Mouse (Mus musculus) liver, embryonic 16.5 days (tissue): Measurements from ENCODE around the gene Hebp2. TPM values are rescaled to one million over a fixed set of nuclear protein-coding genes. Genes with fewer than 3 reads are reported as not detected.
"Not testable (repeated sequence)": the region's sequence is repeated elsewhere in the genome, so short reads cannot be mapped to it uniquely, and the experiment has no call there.

ENCODE experiments used
- ATAC-seq: fragments of 200-750 bp; cut with Nextera tagmentation; 2 replicates; pipeline ENCODE4 v1.8.0; 2017; ENCODE audit warnings: low read depth, mild to moderate bottlenecking, moderate number of reproducible peaks, moderate library complexity
- H3K27ac ChIP-seq: fragments of 300-500 bp; sonication (generic); 2 replicates; pipeline ENCODE4 v1.5.1; 2014; ENCODE audit warnings: mild to moderate bottlenecking, low read length
- H3K27me3 ChIP-seq: fragments of 300-500 bp; sonication (generic); 2 replicates; pipeline ENCODE4 v1.6.1; 2014; ENCODE audit warnings: low read depth, low read length, mixed read lengths; ENCODE audit not compliant: control insufficient read depth, insufficient read depth
- H3K36me3 ChIP-seq: fragments of 300-500 bp; sonication (generic); 2 replicates; pipeline ENCODE4 v1.6.1; 2014; ENCODE audit warnings: mild to moderate bottlenecking; ENCODE audit not compliant: control insufficient read depth, insufficient read depth
- H3K4me1 ChIP-seq: fragments of 300-500 bp; sonication (generic); 2 replicates; pipeline ENCODE4 v1.6.1; 2014; ENCODE audit warnings: low read depth, low read length, mixed read lengths; ENCODE audit not compliant: control insufficient read depth
- H3K4me2 ChIP-seq: fragments of 300-500 bp; sonication (generic); 2 replicates; pipeline ENCODE4 v1.6.1; 2014; ENCODE audit warnings: low read depth, low read length, mixed read lengths
- H3K4me3 ChIP-seq: fragments of 300-500 bp; sonication (generic); 2 replicates; pipeline ENCODE4 v1.5.1; 2014; ENCODE audit warnings: low read depth, mild to moderate bottlenecking, low read length
- H3K9ac ChIP-seq: fragments of 300-500 bp; sonication (generic); 2 replicates; pipeline ENCODE4 v1.6.1; 2014; ENCODE audit warnings: low read depth, low read length
- H3K9me3 ChIP-seq: fragments of 300-500 bp; sonication (generic); replicated peaks from 2 replicates; pipeline ENCODE4 v1.6.1; 2016; ENCODE audit warnings: low read length; ENCODE audit not compliant: control insufficient read depth
- WGBS: fragments of 180-500 bp; shearing (Covaris S2); extraction: QIAGEN DNeasy Blood & Tissue Kit; methylation state at CpG from one replicate; pipeline ENCODE4 v1.1.7; 2014; ENCODE audit not compliant: insufficient replicate concordance; 5-methylcytosine and 5-hydroxymethylcytosine counted together
- polyA plus RNA-seq: library from polyadenylated mRNA; unstranded; fragments of >200 nt; fragmentation: Nextera tagmentation; extraction: Ambion mirVana; gene quantifications from 2 replicates; pipeline ENCODE4 v1.2.1, GENCODE M21; 2015

Gene Hebp2
- 1.3 and 1.6 TPM in 2 replicates for polyA plus RNA-seq

DNA sequence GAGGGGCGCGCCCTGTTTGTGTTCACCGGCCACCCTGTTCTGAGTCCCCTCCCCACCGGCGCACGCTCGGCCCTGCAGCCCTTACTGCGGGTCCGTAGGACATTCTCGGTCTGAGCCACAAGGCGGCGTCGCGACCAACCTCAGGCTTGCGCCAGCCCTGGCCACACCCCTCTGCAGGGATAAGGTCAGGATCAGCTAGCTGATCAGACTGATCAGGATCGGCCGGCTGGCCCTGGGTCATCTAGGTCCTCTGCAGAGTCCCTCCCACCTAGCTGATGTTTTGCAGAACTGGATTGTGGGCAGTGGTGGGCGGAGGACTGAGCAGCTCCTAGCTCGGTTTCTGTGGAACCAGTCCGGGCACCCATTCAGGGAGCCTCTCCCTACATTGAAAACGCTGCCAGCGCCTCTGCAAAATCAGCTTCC, at the start of gene Hebp2:
Gene Hebp2 (minus strand): TSS at position 264 of the 423 bp plus-strand sequence.
- H3K4me2 ChIP-seq: peak within 1 kb of the TSS; percentile 65
- no peaks in the 10 kb centered on the region for H3K27me3 ChIP-seq
- no peaks in the 10 kb centered on the region for H3K4me1 ChIP-seq
- peak within 1 kb of the TSS; percentile 51 for H3K4me3 ChIP-seq
- under 1% methylated on average over 22 of the region's 22 CpGs for WGBS
- H3K36me3 ChIP-seq: no peaks in the 10 kb centered on the region
- ATAC-seq: peak; percentile 90
- no peak within 1 kb of the TSS for H3K27ac ChIP-seq
- no peaks in the 10 kb centered on the region for H3K9me3 ChIP-seq
- peak within 1 kb of the TSS; percentile 34 for H3K9ac ChIP-seq

DNA sequence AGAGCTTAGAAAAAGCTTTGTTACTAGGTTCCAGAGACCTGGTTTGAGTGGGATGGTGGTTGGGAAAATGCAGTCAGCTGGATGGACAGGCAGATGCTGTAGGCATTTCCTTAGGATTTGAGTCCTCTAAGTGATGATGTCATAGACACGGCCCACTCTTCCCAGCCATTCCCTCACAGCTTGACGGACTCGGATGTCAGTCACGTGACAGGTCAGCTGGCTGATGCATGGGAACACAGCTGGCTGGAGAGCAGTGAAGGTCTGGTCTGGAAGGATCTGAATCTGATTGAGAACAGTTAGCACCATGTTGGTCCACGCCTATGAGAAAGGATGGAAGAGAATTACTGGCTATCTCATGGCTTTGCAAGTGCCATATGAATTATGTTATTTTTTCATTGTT, 43.6 kb upstream of the Hebp2 start:
- Histone ChIP-seq H3K4me2 (no peak overlapping the region), H3K9me3 (no peaks in the 10 kb centered on the region), H3K9ac (no peak overlapping the region), H3K4me3 (no peak overlapping the region), H3K27me3 (no peaks in the 10 kb centered on the region), H3K36me3 (no peaks in the 10 kb centered on the region), H3K27ac (no peak overlapping the region), H3K4me1 (no peaks in the 10 kb centered on the region)
- 68% methylated on average over 5 of the region's 5 CpGs for whole genome bisulfite sequencing
- no peak for ATAC-seq

DNA sequence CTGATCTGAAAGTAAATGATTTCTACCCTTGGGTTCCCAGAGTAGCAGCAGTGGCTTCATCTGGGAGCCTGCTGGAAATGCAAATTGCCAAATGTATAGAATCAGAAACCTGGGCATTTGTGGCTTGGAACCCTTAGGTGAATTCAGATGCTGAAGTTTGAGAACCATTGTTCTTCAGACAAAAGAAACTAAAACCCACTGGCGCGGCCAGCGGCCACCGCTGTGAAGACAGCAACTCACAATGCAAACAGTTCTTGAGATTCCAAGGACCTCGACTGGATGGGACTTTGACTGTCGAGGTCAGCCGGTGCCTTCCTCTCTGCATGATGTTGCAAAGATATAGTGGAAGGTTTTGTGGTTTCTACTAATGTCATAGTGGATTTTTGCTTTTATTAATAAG, 38.3 kb upstream of the Hebp2 start:
- Histone ChIP-seq H3K4me2 (no peak overlapping the region), H3K9me3 (no peaks in the 10 kb centered on the region), H3K9ac (no peak overlapping the region), H3K27ac (no peak overlapping the region), H3K4me1 (no peaks in the 10 kb centered on the region), H3K27me3 (no peaks in the 10 kb centered on the region), H3K36me3 (no peaks in the 10 kb centered on the region), H3K4me3 (no peak overlapping the region)
- WGBS: 44% methylated on average over 7 of the region's 7 CpGs
- no peak for ATAC-seq

DNA sequence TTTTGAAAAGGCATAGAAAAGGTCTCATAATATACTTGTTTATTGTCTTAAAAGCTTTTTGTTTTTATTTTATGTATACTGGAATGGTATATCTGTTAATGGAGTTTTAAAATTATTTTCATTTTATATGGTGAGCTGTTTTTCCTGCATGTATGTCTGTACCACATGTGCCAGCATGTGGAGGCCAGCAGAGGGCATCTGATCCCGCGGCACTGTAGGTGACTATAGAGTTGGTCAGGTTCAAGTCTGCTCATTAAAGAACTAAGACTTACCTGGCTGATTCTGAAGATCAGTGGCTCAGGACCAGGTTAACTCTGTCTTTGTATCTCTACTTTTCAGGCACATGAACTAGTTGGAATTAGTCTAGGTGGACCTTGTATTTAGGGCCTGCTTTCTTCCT, 26.7 kb upstream of the Hebp2 start:
- no peaks in the 10 kb centered on the region for H3K4me1 ChIP-seq
- no peak overlapping the region for H3K27ac ChIP-seq
- WGBS: 61% methylated on average over 2 of the region's 2 CpGs

DNA sequence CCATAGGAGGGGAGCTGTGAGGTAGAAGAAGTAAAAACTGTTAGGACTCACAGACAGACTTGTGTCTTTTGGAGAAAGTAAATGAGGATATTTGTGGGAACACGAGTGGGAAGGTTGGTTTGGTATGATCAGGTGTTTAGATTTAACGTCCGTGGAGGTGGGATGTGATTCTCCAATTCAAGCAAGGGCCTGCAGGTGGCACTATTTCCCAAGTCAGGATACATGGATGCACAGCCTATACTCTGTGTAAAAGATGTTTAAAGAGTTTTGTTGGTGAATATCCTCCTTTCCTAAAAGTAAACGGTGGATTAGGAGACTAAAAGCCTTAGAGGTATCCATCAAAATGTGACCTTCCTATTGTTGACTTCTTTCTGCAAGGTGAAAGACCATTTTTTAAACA, 17.1 kb upstream of the Hebp2 start:
- H3K4me1 ChIP-seq: no peaks in the 10 kb centered on the region
- H3K36me3 ChIP-seq: no peaks in the 10 kb centered on the region
- H3K9me3 ChIP-seq: no peaks in the 10 kb centered on the region
- H3K9ac ChIP-seq: no peak overlapping the region
- no peaks in the 10 kb centered on the region for H3K27me3 ChIP-seq
- ATAC-seq: no peak
- H3K27ac ChIP-seq: no peak overlapping the region
- H3K4me2 ChIP-seq: no peak overlapping the region
- 3% methylated on average over 4 of the region's 4 CpGs for WGBS
- no peak overlapping the region for H3K4me3 ChIP-seq

More for the DNA sequence above, 26.7 kb upstream of the Hebp2 start:
- H3K36me3 ChIP-seq: no peaks in the 10 kb centered on the region
- H3K9ac ChIP-seq: no peak overlapping the region
- H3K4me2 ChIP-seq: no peak overlapping the region
- no peaks in the 10 kb centered on the region for H3K9me3 ChIP-seq
- H3K27me3 ChIP-seq: no peaks in the 10 kb centered on the region
- H3K4me3 ChIP-seq: no peak overlapping the region
- no peak for ATAC-seq

DNA sequence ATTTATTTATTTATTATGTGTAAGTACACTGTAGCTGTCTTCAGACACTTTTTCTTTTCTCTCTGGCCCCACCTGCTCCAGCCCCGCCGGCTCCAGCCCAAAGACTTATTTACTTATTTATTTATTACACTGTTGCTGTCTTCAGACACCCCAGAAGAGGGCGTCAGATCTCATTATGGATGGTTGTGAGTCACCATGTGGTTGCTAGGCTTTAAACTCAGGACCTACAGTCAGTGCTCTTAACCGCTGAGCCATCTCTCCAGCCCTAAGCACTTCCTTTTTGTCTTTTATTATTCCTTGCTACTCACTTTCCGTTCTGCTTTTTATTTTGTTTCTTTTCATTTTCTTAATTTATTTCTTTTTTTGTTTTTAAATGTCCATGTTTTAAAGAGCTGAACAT, 15.6 kb upstream of the Hebp2 start:
- no peaks in the 10 kb centered on the region for H3K27me3 ChIP-seq
- no peaks in the 10 kb centered on the region for H3K36me3 ChIP-seq
- no peak for ATAC-seq
- H3K27ac ChIP-seq: no peak overlapping the region
- H3K4me2 ChIP-seq: no peak overlapping the region
- H3K4me1 ChIP-seq: no peaks in the 10 kb centered on the region
- H3K9me3 ChIP-seq: no peaks in the 10 kb centered on the region
- no peak overlapping the region for H3K4me3 ChIP-seq
- H3K9ac ChIP-seq: no peak overlapping the region
- 36% methylated on average over 5 of the region's 5 CpGs for WGBS

DNA sequence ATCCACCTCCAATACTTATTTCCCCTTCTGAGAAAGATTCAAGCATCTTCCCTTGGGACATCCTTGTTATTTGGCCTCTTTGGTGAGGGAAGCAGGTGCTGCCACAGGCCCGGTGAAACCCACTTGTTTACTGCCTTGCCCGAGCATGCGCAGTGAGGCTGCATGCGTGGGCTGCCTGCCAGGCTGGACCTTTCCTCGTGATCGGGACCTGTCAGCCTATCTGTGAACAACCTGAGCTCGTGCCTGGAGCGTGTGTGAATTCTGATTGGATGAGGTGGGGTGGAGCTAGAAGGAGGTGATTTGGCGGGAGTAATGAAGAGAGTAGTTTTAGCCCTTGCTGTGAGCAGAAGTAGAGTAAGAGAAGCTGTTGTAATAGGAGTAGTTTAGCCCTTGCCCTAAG, 13.2 kb upstream of the Hebp2 start:
- H3K27ac ChIP-seq, H3K4me3 ChIP-seq, H3K9ac ChIP-seq, H3K4me1 ChIP-seq, H3K36me3 ChIP-seq, H3K9me3 ChIP-seq, ATAC-seq, H3K4me2 ChIP-seq, H3K27me3 ChIP-seq: not testable (repeated sequence)
- 69% methylated on average over 9 of the region's 9 CpGs for WGBS

DNA sequence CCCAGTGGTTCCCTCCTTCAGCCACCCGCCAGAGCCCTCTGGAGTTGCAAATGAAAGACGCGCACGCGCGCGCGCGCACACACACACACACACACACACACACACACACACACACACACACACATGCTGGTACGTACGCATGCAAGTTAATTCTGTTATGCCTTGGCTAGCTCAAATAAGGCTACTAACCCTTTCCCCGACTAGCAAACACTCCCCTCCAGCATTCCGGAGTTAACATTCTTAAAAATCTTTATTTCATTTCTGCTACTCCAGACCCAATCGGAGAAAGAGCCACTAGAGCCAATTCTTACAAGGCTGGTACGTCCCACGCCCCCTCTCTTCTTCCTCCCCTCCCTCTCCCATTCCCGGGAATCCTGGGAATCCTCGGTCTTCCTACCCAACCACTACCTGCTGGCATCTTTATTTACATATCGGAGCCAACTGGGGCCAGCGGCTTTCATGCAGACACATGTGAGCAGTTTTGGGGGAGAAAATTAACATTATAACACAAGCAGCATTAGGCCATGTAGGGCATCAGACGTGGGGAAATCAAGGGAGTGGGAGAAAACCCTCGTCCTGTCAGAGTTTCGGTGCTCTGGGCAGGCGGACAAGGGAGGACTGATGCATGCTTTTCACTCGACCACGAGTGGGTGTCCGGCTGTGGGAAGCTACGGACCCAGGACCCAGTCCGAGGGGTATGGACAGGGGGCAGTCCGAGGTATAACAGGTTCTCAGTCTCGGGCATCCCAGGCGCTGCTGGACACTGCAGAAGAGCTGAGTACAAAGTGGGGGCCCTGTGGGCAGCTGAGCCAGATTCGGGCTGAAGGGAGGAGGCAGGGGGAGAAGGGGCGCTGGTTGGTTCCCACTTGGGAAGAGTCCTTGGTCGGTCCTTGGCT, 3.7 kb upstream of the Hebp2 start:
- Histone ChIP-seq H3K27ac (no peak overlapping the region), H3K9me3 (no peaks in the 10 kb centered on the region), H3K9ac (no peak overlapping the region), H3K36me3 (no peaks in the 10 kb centered on the region), H3K27me3 (no peaks in the 10 kb centered on the region), H3K4me3 (peak overlapping the region; percentile 27; the same call in 1 of the 2 replicates), H3K4me1 (no peaks in the 10 kb centered on the region), H3K4me2 (peak overlapping the region; percentile 45)
- 8% methylated on average over 35 of the region's 35 CpGs for WGBS
- no peak for ATAC-seq

DNA sequence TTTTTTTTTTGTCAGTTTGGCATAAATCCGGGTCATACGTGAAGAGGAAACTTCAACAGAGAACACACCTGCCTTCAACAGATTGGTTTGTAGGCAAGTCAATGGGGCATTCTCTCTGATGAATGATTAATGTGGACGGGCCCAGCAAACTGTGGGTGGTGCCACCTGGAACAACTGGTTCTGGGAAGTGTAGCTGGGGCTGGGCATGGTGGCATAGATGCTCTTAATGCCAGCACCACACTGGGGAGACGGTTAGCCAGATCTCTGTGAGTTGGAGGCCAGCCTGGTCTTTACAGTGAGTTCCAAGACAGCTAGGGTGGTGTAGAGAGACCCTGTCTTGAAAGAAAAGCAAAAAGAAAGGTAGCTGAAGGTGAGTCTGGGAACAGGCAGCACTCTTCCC, 1.5 kb upstream of the Hebp2 start:
- Histone ChIP-seq H3K27ac (no peak overlapping the region), H3K27me3 (no peaks in the 10 kb centered on the region), H3K4me1 (no peaks in the 10 kb centered on the region), H3K36me3 (no peaks in the 10 kb centered on the region), H3K4me2 (no peak overlapping the region), H3K9ac (no peak overlapping the region), H3K4me3 (no peak overlapping the region), H3K9me3 (no peaks in the 10 kb centered on the region)
- no peak for ATAC-seq
- 53% methylated on average over 4 of the region's 4 CpGs for WGBS
